Mouse (Mus musculus) hindbrain, embryonic 11.5 days (tissue): ENCODE measurements around the gene Acot2. TPM values are rescaled to one million over a fixed set of nuclear protein-coding genes. Genes with fewer than 3 reads are reported as not detected.
"Not testable (repeated sequence)": the region's sequence is repeated elsewhere in the genome, so short reads cannot be mapped to it uniquely, and the experiment has no call there.

Experiments used
- ATAC-seq: fragments of 200-750 bp; cut with Nextera tagmentation; 2 replicates; pipeline ENCODE4 v1.8.0; 2017; ENCODE audit warnings: mild to moderate bottlenecking, moderate TSS enrichment, moderate library complexity; ENCODE audit not compliant: low FRiP score
- DNase-seq: peaks from one replicate; pipeline ENCODE4 v3.0.0-alpha.2; 2015; ENCODE audit warnings: low spot score
- H3K27ac ChIP-seq: fragments of 300-500 bp; sonication (generic); 2 replicates; pipeline ENCODE4 v1.5.1; 2014; ENCODE audit warnings: mild to moderate bottlenecking, low read depth, low read length
- H3K27me3 ChIP-seq: fragments of 300-500 bp; sonication (generic); 2 replicates; pipeline ENCODE4 v1.6.1; 2014; ENCODE audit warnings: mild to moderate bottlenecking, low read length, moderate library complexity, mixed read lengths; ENCODE audit not compliant: control insufficient read depth, insufficient read depth
- H3K36me3 ChIP-seq: fragments of 300-500 bp; sonication (generic); 2 replicates; pipeline ENCODE4 v1.6.1; 2014; ENCODE audit warnings: mild to moderate bottlenecking, low read length, moderate library complexity, mixed read lengths; ENCODE audit not compliant: control insufficient read depth, insufficient read depth
- H3K4me1 ChIP-seq: fragments of 300-500 bp; sonication (generic); replicated peaks from 2 replicates; pipeline ENCODE4 v1.6.1; 2014; ENCODE audit warnings: low read length, mixed read lengths; ENCODE audit not compliant: control insufficient read depth, insufficient read depth
- H3K4me2 ChIP-seq: fragments of 300-500 bp; sonication (generic); replicated peaks from 2 replicates; pipeline ENCODE4 v1.6.1; 2014; ENCODE audit warnings: mild to moderate bottlenecking, low read depth, low read length
- H3K4me3 ChIP-seq: fragments of 300-500 bp; sonication (generic); 2 replicates; pipeline ENCODE4 v1.5.1; 2014; ENCODE audit warnings: low read depth, low read length
- H3K9ac ChIP-seq: fragments of 300-500 bp; sonication (generic); 2 replicates; pipeline ENCODE4 v1.6.1; 2014; ENCODE audit warnings: low read depth, low read length
- H3K9me3 ChIP-seq: fragments of 300-500 bp; sonication (generic); 2 replicates; pipeline ENCODE4 v1.6.1; 2016; ENCODE audit warnings: low read length; ENCODE audit not compliant: control insufficient read depth
- WGBS: fragments of 180-500 bp; shearing (Covaris S2); extraction: QIAGEN DNeasy Blood & Tissue Kit; methylation state at CpG from one replicate; pipeline ENCODE4 v1.1.7; 2014; 5-methylcytosine and 5-hydroxymethylcytosine counted together
- polyA plus RNA-seq: library from polyadenylated mRNA; unstranded; fragments of >200 nt; fragmentation: Nextera tagmentation; extraction: Ambion mirVana; gene quantifications from 2 replicates; pipeline ENCODE4 v1.2.1, GENCODE M21; 2014

Acot2 gene
- polyA plus RNA-seq, 1 experiment from 2014 or later: 15.7 TPM

DNA sequence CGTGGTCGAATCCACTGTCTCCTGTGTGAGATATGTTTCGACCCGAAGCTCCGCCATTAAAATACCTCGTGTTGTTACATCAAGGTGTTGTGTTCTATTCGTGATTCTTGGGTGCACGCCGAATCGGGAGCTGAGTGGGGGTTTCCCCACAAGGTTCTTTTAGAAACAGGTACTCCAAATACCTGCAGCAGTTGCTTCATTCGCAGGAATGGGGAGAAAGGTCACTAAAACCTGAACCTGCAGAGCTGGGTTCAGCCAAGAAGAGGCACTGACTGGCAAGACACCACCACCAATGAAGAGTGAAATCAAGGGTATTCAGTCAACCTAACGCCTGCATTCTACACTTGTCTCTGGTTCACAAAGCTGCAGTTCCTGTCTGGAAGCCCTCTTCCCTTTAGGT, 20.6 kb downstream of the Acot2 start:
- Histone ChIP-seq H3K4me1 (no peaks in the 10 kb centered on the region; the same call in 1 of the 2 replicates), H3K4me3 (no peak overlapping the region), H3K9me3 (no peaks in the 10 kb centered on the region), H3K27ac (no peak overlapping the region), H3K27me3 (no peaks in the 10 kb centered on the region), H3K4me2 (no peak overlapping the region), H3K9ac (no peak overlapping the region), H3K36me3 (no peaks in the 10 kb centered on the region)
- ATAC-seq (no peak), DNase-seq (no peak)
- WGBS: 91% methylated on average over 9 of the region's 12 CpGs

- no peaks in the 10 kb centered on the region; the same call in 1 of the 2 replicates for H3K4me1 ChIP-seq
- DNase-seq (peak; percentile 18), ATAC-seq (no peak; the same call in 1 of the 2 replicates)
- H3K4me2 ChIP-seq: peak overlapping the region; percentile 49; the same call in 1 of the 2 replicates
- no peaks in the 10 kb centered on the region for H3K27me3 ChIP-seq
- H3K36me3 ChIP-seq: no peaks in the 10 kb centered on the region
- no peak overlapping the region for H3K9ac ChIP-seq
- H3K27ac ChIP-seq: peak overlapping the region; percentile 58
- WGBS: 54% methylated on average over 8 of the region's 8 CpGs
- no peaks in the 10 kb centered on the region for H3K9me3 ChIP-seq
- H3K4me3 ChIP-seq: no peak overlapping the region
These were observed 21.1 kb downstream of the Acot2 start for GRCm38 (mm10) chr12:84008729-84009128.

DNA sequence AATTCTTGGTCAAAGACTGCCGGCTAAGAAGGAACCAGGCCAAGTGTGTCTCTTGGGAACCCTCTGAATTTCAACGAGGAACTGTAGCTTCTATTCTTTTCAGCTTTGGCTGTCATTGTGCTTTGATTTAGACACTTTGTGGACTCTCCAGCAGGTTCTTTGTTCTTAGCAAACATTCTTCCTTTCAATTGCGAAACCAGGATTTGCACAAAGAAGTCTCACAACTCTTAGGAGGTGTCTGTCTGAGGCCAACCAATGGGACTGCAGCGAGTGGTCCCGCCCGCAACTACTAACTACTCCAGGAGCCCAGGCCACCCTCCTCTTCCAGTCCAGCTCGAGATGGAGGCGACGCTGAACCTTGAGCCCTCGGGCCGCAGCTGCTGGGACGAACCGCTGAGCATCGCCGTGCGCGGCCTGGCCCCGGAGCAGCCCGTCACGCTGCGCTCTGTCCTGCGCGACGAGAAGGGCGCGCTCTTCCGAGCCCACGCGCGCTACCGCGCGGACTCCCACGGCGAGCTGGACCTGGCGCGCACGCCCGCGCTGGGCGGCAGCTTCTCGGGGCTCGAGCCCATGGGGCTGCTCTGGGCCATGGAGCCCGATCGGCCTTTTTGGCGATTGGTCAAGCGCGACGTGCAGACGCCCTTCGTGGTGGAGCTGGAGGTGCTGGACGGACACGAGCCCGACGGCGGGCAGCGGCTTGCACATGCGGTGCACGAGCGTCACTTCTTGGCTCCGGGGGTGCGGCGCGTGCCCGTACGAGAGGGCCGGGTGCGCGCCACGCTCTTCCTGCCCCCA, 21.7 kb downstream of the Acot2 start, which contains the start of gene Acot1:
Gene Acot1, plus strand, starts transcription at position 320 of the 795 bp plus-strand sequence.
- DNase-seq: peak; percentile 82
- not testable (repeated sequence) for H3K9me3 ChIP-seq, H3K36me3 ChIP-seq, H3K27me3 ChIP-seq, H3K4me1 ChIP-seq
- H3K4me3 ChIP-seq: peak within 1 kb of the TSS; percentile 43
- H3K4me2 ChIP-seq: peak within 1 kb of the TSS; percentile 49
- peak within 1 kb of the TSS; percentile 55 for H3K9ac ChIP-seq
- ATAC-seq: peak; percentile 90
- peak within 1 kb of the TSS; percentile 58 for H3K27ac ChIP-seq
- 1% methylated on average over 47 of the region's 70 CpGs for WGBS

DNA sequence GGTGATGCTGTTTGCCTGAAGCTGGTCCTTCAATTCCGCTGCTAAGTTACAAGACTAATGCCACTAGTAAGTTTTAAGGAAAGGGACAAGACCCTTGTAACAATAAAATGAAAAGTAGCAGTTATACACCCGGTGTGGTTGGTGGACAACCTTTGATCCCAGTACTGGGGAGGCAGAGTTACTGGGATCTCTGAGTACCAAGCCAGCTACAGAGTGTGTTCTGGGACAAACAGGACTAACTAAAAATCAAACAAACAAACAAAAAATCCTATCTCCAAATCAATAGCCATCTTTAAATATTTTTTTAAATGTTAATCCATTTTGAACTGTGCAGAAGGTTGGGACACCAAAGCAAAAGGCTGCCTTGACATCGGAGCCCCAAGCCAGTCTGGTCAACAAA, 22.5 kb downstream of the Acot2 start:
- no peaks in the 10 kb centered on the region for H3K36me3 ChIP-seq
- H3K9ac ChIP-seq: no peak overlapping the region
- no peaks in the 10 kb centered on the region; the same call in 1 of the 2 replicates for H3K4me1 ChIP-seq
- peak overlapping the region; percentile 49 for H3K4me2 ChIP-seq
- no peak for DNase-seq
- WGBS: 79% methylated on average over 3 of the region's 3 CpGs
- no peak overlapping the region for H3K27ac ChIP-seq
- no peaks in the 10 kb centered on the region for H3K27me3 ChIP-seq
- no peak for ATAC-seq
- H3K4me3 ChIP-seq: peak overlapping the region; percentile 43
- no peaks in the 10 kb centered on the region for H3K9me3 ChIP-seq

- DNase-seq: peak; percentile 72
- peak overlapping the region; percentile 15; the same call in 1 of the 2 replicates for H3K9ac ChIP-seq
- no peaks in the 10 kb centered on the region; the same call in 1 of the 2 replicates for H3K4me1 ChIP-seq
- H3K27me3 ChIP-seq: no peaks in the 10 kb centered on the region
- peak overlapping the region; percentile 17; the same call in 1 of the 2 replicates for H3K4me2 ChIP-seq
- no peaks in the 10 kb centered on the region for H3K36me3 ChIP-seq
- ATAC-seq: peak; percentile 77
- WGBS: 41% methylated on average over 12 of the region's 12 CpGs
- no peaks in the 10 kb centered on the region for H3K9me3 ChIP-seq
- H3K4me3 ChIP-seq: 0 out of 2 replicates have a peak overlapping the region, but pooled peaks have one; percentile 9
- H3K27ac ChIP-seq: no peak overlapping the region
These were observed 23.8 kb downstream of the Acot2 start for GRCm38 (mm10) chr12:84011251-84012040.

DNA sequence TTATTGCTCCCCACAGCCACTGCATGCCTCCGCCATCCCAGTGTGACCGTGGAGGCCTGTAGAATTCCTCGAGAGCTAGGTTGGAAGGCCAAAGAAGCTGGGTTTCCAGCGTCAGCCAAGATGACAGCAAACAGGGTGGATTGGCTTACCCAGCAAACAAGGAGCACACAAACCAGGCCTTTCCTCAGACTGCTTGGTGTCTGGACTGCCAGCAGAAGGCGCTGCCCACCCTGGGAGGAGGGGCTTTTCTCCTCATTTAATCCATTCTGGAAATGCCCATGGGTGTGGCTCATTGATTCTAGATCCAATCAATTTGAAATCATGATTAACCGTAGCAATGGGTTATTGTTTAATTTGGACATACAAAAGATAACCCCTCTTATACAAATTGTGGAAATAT, 25.5 kb downstream of the Acot2 start:
- no peak for ATAC-seq
- Histone ChIP-seq H3K4me2 (no peak overlapping the region), H3K9me3 (no peaks in the 10 kb centered on the region), H3K4me3 (no peak overlapping the region), H3K36me3 (no peaks in the 10 kb centered on the region), H3K27ac (no peak overlapping the region), H3K27me3 (no peaks in the 10 kb centered on the region), H3K4me1 (no peaks in the 10 kb centered on the region; the same call in 1 of the 2 replicates), H3K9ac (no peak overlapping the region)
- 74% methylated on average over 6 of the region's 6 CpGs for WGBS
- DNase-seq: no peak

- ATAC-seq (no peak), DNase-seq (no peak)
- no peak overlapping the region for H3K4me3 ChIP-seq
- no peak overlapping the region for H3K4me2 ChIP-seq
- no peaks in the 10 kb centered on the region for H3K9me3 ChIP-seq
- no peaks in the 10 kb centered on the region for H3K27me3 ChIP-seq
- H3K9ac ChIP-seq: no peak overlapping the region
- no peak overlapping the region for H3K27ac ChIP-seq
- no peaks in the 10 kb centered on the region for H3K36me3 ChIP-seq
- H3K4me1 ChIP-seq: no peaks in the 10 kb centered on the region; the same call in 1 of the 2 replicates
- 94% methylated on average over 7 of the region's 7 CpGs for WGBS
These were observed 26.0 kb downstream of the Acot2 start for GRCm38 (mm10) chr12:84013701-84014100.

GRCm38 (mm10) chr12:84020528-84020927, 32.9 kb downstream of the Acot2 start:
- not testable (repeated sequence) for H3K4me2 ChIP-seq, H3K27ac ChIP-seq, H3K4me3 ChIP-seq, H3K36me3 ChIP-seq, H3K4me1 ChIP-seq, H3K9me3 ChIP-seq, ATAC-seq, H3K27me3 ChIP-seq, H3K9ac ChIP-seq, DNase-seq
- WGBS: 79% methylated on average over 7 of the region's 7 CpGs
